Mouse (Mus musculus): ENCODE measurements around the gene Gng7. TPM values are rescaled to one million over a fixed set of nuclear protein-coding genes. Genes with fewer than 3 reads are reported as not detected.

The Gng7 gene
- polyA plus RNA-seq, 1 experiment from 2014 or later = 32.1 TPM

Other genes starting within 250 kb of the Gng7 start
- 60.2 and 62.6 TPM in 2 replicates for gene Sf3a2, start 216.7 kb downstream of the Gng7 start, polyA plus RNA-seq (2015; fragmentation: Nextera tagmentation; extraction: Ambion mirVana)
- 140 and 154 TPM in 2 replicates for gene Plekhj1, start 216.3 kb downstream of the Gng7 start, polyA plus RNA-seq (2015; fragmentation: Nextera tagmentation; extraction: Ambion mirVana)
- gene Amh, start 209.7 kb downstream of the Gng7 start, polyA plus RNA-seq (2015; fragmentation: Nextera tagmentation; extraction: Ambion mirVana) = 0.10 TPM in 2 replicates
- 0.31 TPM in 1 of 2 replicates, not detected in the other for gene Jsrp1, start 201.4 kb downstream of the Gng7 start, polyA plus RNA-seq (2015; fragmentation: Nextera tagmentation; extraction: Ambion mirVana)
- 1,419 and 1,463 TPM in 2 replicates for gene Oaz1, start 188.3 kb downstream of the Gng7 start, polyA plus RNA-seq (2015; fragmentation: Nextera tagmentation; extraction: Ambion mirVana)
- 4.4 and 5.5 TPM in 2 replicates for gene Lingo3, start 170.9 kb downstream of the Gng7 start, polyA plus RNA-seq (2015; fragmentation: Nextera tagmentation; extraction: Ambion mirVana)
- 268 and 279 TPM in 2 replicates for gene Lsm7, start 159.7 kb downstream of the Gng7 start, polyA plus RNA-seq (2015; fragmentation: Nextera tagmentation; extraction: Ambion mirVana)
- 58.7 and 61.0 TPM in 2 replicates for gene Sppl2b, start 159.7 kb downstream of the Gng7 start, polyA plus RNA-seq (2015; fragmentation: Nextera tagmentation; extraction: Ambion mirVana)
- 0.06 and 0.15 TPM in 2 replicates for gene Tmprss9, start 143.1 kb downstream of the Gng7 start, polyA plus RNA-seq (2015; fragmentation: Nextera tagmentation; extraction: Ambion mirVana)
- gene Timm13, start 114.0 kb downstream of the Gng7 start, polyA plus RNA-seq (2015; fragmentation: Nextera tagmentation; extraction: Ambion mirVana) = 326 and 357 TPM in 2 replicates
- 50.6 and 53.5 TPM in 2 replicates for gene Lmnb2, start 96.7 kb downstream of the Gng7 start, polyA plus RNA-seq (2015; fragmentation: Nextera tagmentation; extraction: Ambion mirVana)
- 5.5 and 5.9 TPM in 2 replicates for gene Gadd45b, start 84.9 kb downstream of the Gng7 start, polyA plus RNA-seq (2015; fragmentation: Nextera tagmentation; extraction: Ambion mirVana)
- 32.6 and 36.0 TPM in 2 replicates for gene Diras1, start 10.7 kb upstream of the Gng7 start, polyA plus RNA-seq (2015; fragmentation: Nextera tagmentation; extraction: Ambion mirVana)
- gene Slc39a3, start 22.5 kb upstream of the Gng7 start, polyA plus RNA-seq (2015; fragmentation: Nextera tagmentation; extraction: Ambion mirVana) = 46.3 TPM in 2 replicates
- 316 and 320 TPM in 2 replicates for gene Sgta, start 45.2 kb upstream of the Gng7 start, polyA plus RNA-seq (2015; fragmentation: Nextera tagmentation; extraction: Ambion mirVana)
- 60.0 and 61.7 TPM in 2 replicates for gene Thop1, start 55.1 kb upstream of the Gng7 start, polyA plus RNA-seq (2015; fragmentation: Nextera tagmentation; extraction: Ambion mirVana)
- 0.13 and 0.25 TPM in 2 replicates for gene Creb3l3, start 83.9 kb upstream of the Gng7 start, polyA plus RNA-seq (2015; fragmentation: Nextera tagmentation; extraction: Ambion mirVana)
- gene Map2k2, start 91.0 kb upstream of the Gng7 start, polyA plus RNA-seq (2015; fragmentation: Nextera tagmentation; extraction: Ambion mirVana) = 211 and 229 TPM in 2 replicates
- gene Zbtb7a, start 120.3 kb upstream of the Gng7 start, polyA plus RNA-seq (2015; fragmentation: Nextera tagmentation; extraction: Ambion mirVana) = 12.1 and 15.1 TPM in 2 replicates
- 54.9 and 57.8 TPM in 2 replicates for gene Pias4, start 153.0 kb upstream of the Gng7 start, polyA plus RNA-seq (2015; fragmentation: Nextera tagmentation; extraction: Ambion mirVana)
- gene Eef2, start 161.7 kb upstream of the Gng7 start, polyA plus RNA-seq (2015; fragmentation: Nextera tagmentation; extraction: Ambion mirVana) = 633 and 637 TPM in 2 replicates
- 56.8 and 61.3 TPM in 2 replicates for gene Dapk3, start 168.1 kb upstream of the Gng7 start, polyA plus RNA-seq (2015; fragmentation: Nextera tagmentation; extraction: Ambion mirVana)
- 0.14 and 0.19 TPM in 2 replicates for gene 4930442H23Rik, start 168.9 kb upstream of the Gng7 start, polyA plus RNA-seq (2015; fragmentation: Nextera tagmentation; extraction: Ambion mirVana)
- gene Nmrk2, start 187.1 kb upstream of the Gng7 start, polyA plus RNA-seq (2015; fragmentation: Nextera tagmentation; extraction: Ambion mirVana) = 0.11 TPM in 1 of 2 replicates, not detected in the other
- 72.6 and 75.3 TPM in 2 replicates for gene Atcay, start 215.9 kb upstream of the Gng7 start, polyA plus RNA-seq (2015; fragmentation: Nextera tagmentation; extraction: Ambion mirVana)
- gene Zfr2, start 218.2 kb upstream of the Gng7 start, polyA plus RNA-seq (2015; fragmentation: Nextera tagmentation; extraction: Ambion mirVana) = 19.5 and 21.2 TPM in 2 replicates
- gene Matk, start 238.0 kb upstream of the Gng7 start, polyA plus RNA-seq (2015; fragmentation: Nextera tagmentation; extraction: Ambion mirVana) = 22.4 TPM in 2 replicates

All from forebrain, embryonic 15.5 days (tissue).